Mouse (Mus musculus) hindbrain, embryonic 15.5 days (tissue): ENCODE measurements around the gene Lmtk3. TPM values are rescaled to one million over a fixed set of nuclear protein-coding genes. Genes with fewer than 3 reads are reported as not detected.

Source experiments
- ATAC-seq: fragments of 200-750 bp; cut with Nextera tagmentation; 2 replicates; pipeline ENCODE4 v1.8.0; 2017; ENCODE audit warnings: low read depth, moderate number of reproducible peaks, moderate TSS enrichment; ENCODE audit not compliant: low FRiP score
- H3K27ac ChIP-seq: fragments of 300-500 bp; sonication (generic); replicated peaks from 2 replicates; pipeline ENCODE4 v1.5.1; 2015; ENCODE audit warnings: mild to moderate bottlenecking, inconsistent platforms
- H3K27me3 ChIP-seq: fragments of 300-500 bp; sonication (generic); 2 replicates; pipeline ENCODE4 v1.6.1; 2015; ENCODE audit warnings: control low read depth, inconsistent platforms
- H3K36me3 ChIP-seq: fragments of 300-500 bp; sonication (generic); 2 replicates; pipeline ENCODE4 v1.6.1; 2015; ENCODE audit warnings: control low read depth, inconsistent platforms
- H3K4me1 ChIP-seq: fragments of 300-500 bp; sonication (generic); replicated peaks from 2 replicates; pipeline ENCODE4 v1.6.1; 2015; ENCODE audit warnings: control low read depth, inconsistent platforms
- H3K4me2 ChIP-seq: fragments of 300-500 bp; sonication (generic); 2 replicates; pipeline ENCODE4 v1.6.1; 2015; ENCODE audit warnings: moderate library complexity, mild to moderate bottlenecking, inconsistent platforms
- H3K4me3 ChIP-seq: fragments of 300-500 bp; sonication (generic); 2 replicates; pipeline ENCODE4 v1.5.1; 2015; ENCODE audit warnings: mild to moderate bottlenecking, inconsistent platforms
- H3K9ac ChIP-seq: fragments of 300-500 bp; sonication (generic); 2 replicates; pipeline ENCODE4 v1.6.1; 2015; ENCODE audit warnings: inconsistent platforms
- H3K9me3 ChIP-seq: fragments of 300-500 bp; sonication (generic); 2 replicates; pipeline ENCODE4 v1.6.1; 2016; ENCODE audit warnings: control low read depth, inconsistent platforms
- WGBS: fragments of 180-500 bp; shearing (Covaris S2); methylation state at CpG from one replicate; pipeline ENCODE4 v1.1.7; 2015; 5-methylcytosine and 5-hydroxymethylcytosine counted together
- polyA plus RNA-seq: library from polyadenylated mRNA; unstranded; fragments of >200 nt; fragmentation: Nextera tagmentation; extraction: Ambion mirVana; gene quantifications from 2 replicates; pipeline ENCODE4 v1.2.1, GENCODE M21; 2015

The Lmtk3 gene
- polyA plus RNA-seq, 1 experiment from 2014 or later = 20.1 TPM

DNA sequence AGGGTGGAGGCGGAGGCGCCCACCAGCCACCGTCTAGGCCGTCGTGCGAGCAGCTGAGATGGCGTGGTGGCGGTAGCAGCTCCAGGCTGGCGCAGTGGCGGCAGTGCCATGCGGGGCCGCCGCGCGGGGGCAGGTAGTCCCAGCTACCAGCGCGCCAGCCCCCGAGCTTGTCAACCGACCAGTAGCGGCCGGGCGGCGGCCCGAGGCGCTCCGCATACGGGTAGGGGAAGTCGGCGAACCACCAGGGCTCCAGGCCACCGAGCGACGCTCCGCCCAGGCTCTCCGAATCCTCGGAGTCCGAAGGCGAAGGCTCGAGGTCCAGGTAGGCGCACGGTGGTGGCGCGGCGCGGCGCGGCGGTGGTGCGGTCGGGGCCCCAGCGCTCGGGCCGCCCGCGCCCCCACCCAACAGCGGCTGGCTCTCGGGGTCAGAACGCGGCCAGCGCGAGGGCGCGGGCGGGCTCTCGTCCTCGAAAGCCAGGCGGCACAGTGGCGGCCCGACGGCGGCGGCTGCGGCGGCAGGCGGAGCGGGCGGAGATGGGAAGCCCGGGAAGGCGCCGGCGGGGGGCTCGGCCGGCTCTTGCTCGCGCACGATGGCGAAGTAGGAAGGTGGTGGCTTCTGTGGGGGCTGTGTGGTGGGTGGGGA lies 49.7 kb downstream of the Lmtk3 start:
- Histone ChIP-seq H3K9me3 (no peaks in the 10 kb centered on the region), H3K27ac (no peak overlapping the region), H3K4me1 (peaks cover 37% of the 10 kb centered on the region), H3K4me2 (peak overlapping the region; percentile 47), H3K9ac (no peak overlapping the region), H3K36me3 (peaks cover 3% of the 10 kb centered on the region; the same call in 1 of the 2 replicates), H3K27me3 (peaks cover 63% of the 10 kb centered on the region), H3K4me3 (peak overlapping the region; percentile 28)
- ATAC-seq = no peak
- under 1% methylated on average over 65 of the region's 86 CpGs for WGBS

DNA sequence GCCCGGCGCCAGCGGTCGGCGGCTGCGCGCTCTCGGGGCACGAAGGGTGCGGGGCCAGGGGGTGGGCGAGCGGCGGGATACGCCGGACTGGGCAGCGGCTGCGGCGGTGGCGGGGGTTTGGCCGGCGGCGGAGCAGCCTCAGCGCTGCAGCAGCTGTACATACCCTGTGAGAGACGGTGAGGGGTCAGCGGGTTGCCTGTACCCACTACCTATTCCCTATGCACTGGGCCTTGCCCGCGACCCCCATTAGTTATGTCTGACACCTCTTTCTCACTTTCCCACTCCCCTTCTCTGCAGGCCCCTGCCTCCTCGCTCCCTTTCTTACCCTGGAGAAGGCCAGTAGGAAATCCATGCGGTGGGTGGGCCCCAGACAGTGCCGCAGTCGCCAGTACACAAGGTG lies 50.4 kb downstream of the Lmtk3 start:
- no peaks in the 10 kb centered on the region for H3K9me3 ChIP-seq
- peak overlapping the region; percentile 28 for H3K4me3 ChIP-seq
- no peak for ATAC-seq
- H3K4me1 ChIP-seq = peaks cover 37% of the 10 kb centered on the region
- no peaks in the 10 kb centered on the region for H3K36me3 ChIP-seq
- H3K27me3 ChIP-seq = peaks cover 64% of the 10 kb centered on the region
- H3K27ac ChIP-seq = no peak overlapping the region
- 5% methylated on average over 9 of the region's 31 CpGs for WGBS
- no peak overlapping the region for H3K9ac ChIP-seq
- H3K4me2 ChIP-seq = peak overlapping the region; percentile 47

- Histone ChIP-seq H3K9me3 (no peaks in the 10 kb centered on the region), H3K4me2 (no peak overlapping the region), H3K27me3 (peaks cover 22% of the 10 kb centered on the region), H3K4me3 (no peak overlapping the region), H3K36me3 (0 out of 2 replicates have a peak, but pooled peaks cover 3% of the 10 kb centered on the region), H3K9ac (no peak overlapping the region), H3K4me1 (no peaks in the 10 kb centered on the region), H3K27ac (no peak overlapping the region)
- WGBS = 89% methylated on average over 10 of the region's 10 CpGs
- ATAC-seq = no peak
Measured at GRCm38 (mm10) chr7:45842950-45843744, 59.6 kb downstream of the Lmtk3 start.

DNA sequence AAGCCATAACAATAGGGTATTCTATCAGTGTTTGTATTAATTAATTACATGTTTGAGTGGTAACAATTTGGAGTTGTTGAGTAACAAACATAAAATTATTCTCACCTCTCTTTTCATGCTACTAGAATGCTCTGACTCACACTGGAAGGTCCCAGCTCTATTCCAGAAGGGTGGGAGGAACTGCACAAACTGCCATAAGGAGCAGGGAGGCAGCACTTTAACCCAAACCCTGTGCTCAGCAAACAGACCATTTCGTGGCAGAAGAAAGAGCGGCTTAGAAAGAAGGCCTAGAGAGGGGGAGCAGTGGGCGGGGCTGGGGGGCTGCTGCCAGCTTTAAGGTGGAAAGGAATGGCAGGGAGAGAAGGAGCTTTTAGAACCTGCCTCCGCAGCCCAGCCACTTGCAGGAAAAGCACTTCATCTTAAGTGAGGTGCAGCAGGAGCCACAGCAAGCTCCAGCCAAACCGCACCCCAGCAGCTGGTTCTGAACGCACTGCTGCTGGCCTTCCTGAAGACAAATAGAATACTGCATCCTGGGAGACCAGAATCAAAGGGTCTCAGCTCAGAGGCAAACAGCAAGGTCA lies 65.0 kb downstream of the Lmtk3 start:
- Histone ChIP-seq H3K4me2 (no peak overlapping the region), H3K36me3 (no peaks in the 10 kb centered on the region), H3K27me3 (peaks cover 9% of the 10 kb centered on the region; the same call in 1 of the 2 replicates), H3K4me1 (no peaks in the 10 kb centered on the region), H3K4me3 (no peak overlapping the region), H3K9me3 (no peaks in the 10 kb centered on the region), H3K9ac (no peak overlapping the region), H3K27ac (no peak overlapping the region)
- 14% methylated on average over 6 of the region's 6 CpGs for WGBS
- peak; percentile 34; the same call in 1 of the 2 replicates for ATAC-seq

GRCm38 (mm10) chr7:45850661-45851060 lies 67.1 kb downstream of the Lmtk3 start:
- Histone ChIP-seq H3K4me1 (no peaks in the 10 kb centered on the region), H3K9me3 (no peaks in the 10 kb centered on the region), H3K36me3 (no peaks in the 10 kb centered on the region), H3K27me3 (0 out of 2 replicates have a peak, but pooled peaks cover 7% of the 10 kb centered on the region), H3K4me3 (no peak overlapping the region), H3K27ac (no peak overlapping the region), H3K4me2 (no peak overlapping the region), H3K9ac (no peak overlapping the region)
- WGBS = 75% methylated on average over 3 of the region's 3 CpGs
- ATAC-seq = no peak

DNA sequence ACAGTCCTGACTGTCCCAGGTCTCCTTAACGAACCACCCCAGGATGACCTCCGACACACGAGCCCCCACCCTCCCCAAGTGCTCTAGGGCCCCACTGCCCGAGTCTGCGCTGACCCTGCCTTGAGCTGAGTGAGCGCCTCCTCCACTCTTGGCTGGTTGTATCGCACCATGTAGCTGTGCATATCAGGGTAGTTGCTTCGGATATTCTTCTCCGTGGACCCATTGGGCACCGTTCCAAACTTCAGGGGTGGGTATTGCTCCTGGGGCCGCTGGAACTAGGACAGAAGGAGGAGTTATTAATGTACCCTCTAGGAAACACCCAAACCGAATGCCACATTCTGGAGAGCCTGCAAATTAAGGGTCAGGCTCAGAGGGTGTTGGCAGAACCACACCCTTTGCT lies 69.6 kb downstream of the Lmtk3 start:
- ATAC-seq = no peak
- Histone ChIP-seq H3K9me3 (no peaks in the 10 kb centered on the region), H3K4me3 (no peak overlapping the region), H3K27ac (no peak overlapping the region), H3K27me3 (0 out of 2 replicates have a peak, but pooled peaks cover 9% of the 10 kb centered on the region), H3K4me1 (0 out of 2 replicates have a peak, but pooled peaks cover 10% of the 10 kb centered on the region), H3K36me3 (no peaks in the 10 kb centered on the region), H3K9ac (no peak overlapping the region), H3K4me2 (no peak overlapping the region)
- WGBS = 83% methylated on average over 12 of the region's 12 CpGs

Other genes with a start within 250 kb of the Lmtk3 start
- 0.18 and 0.26 TPM in 2 replicates for gene Hsd17b14, start 228.8 kb upstream of the Lmtk3 start, polyA plus RNA-seq
- 22.2 and 22.7 TPM in 2 replicates for gene Bcat2, start 213.6 kb upstream of the Lmtk3 start, polyA plus RNA-seq
- not detected in 2 replicates for gene Fgf21, start 168.2 kb upstream of the Lmtk3 start, polyA plus RNA-seq
- gene Fut1, start 166.4 kb upstream of the Lmtk3 start, polyA plus RNA-seq = not detected in 2 replicates
- 0.08 and 0.09 TPM in 2 replicates for gene Izumo1, start 161.9 kb upstream of the Lmtk3 start, polyA plus RNA-seq
- gene Rasip1, start 156.2 kb upstream of the Lmtk3 start, polyA plus RNA-seq = 20.2 and 24.3 TPM in 2 replicates
- gene Mamstr, start 143.8 kb upstream of the Lmtk3 start, polyA plus RNA-seq = 4.0 and 5.2 TPM in 2 replicates
- gene Fut2, start 117.3 kb upstream of the Lmtk3 start, polyA plus RNA-seq = 0.05 and 0.32 TPM in 2 replicates
- gene Ntn5, start 99.7 kb upstream of the Lmtk3 start, polyA plus RNA-seq = 1.4 and 1.6 TPM in 2 replicates
- gene Sec1, start 89.3 kb upstream of the Lmtk3 start, polyA plus RNA-seq = 0.35 and 0.89 TPM in 2 replicates
- 58.6 and 67.3 TPM in 2 replicates for gene Car11, start 83.9 kb upstream of the Lmtk3 start, polyA plus RNA-seq
- 2.9 and 4.1 TPM in 2 replicates for gene Dbp, start 78.7 kb upstream of the Lmtk3 start, polyA plus RNA-seq
- 528 and 575 TPM in 2 replicates for gene Rpl18, start 68.3 kb upstream of the Lmtk3 start, polyA plus RNA-seq
- 24.4 and 26.9 TPM in 2 replicates for gene Sphk2, start 65.7 kb upstream of the Lmtk3 start, polyA plus RNA-seq
- gene Fam83e, start 62.5 kb upstream of the Lmtk3 start, polyA plus RNA-seq = 0.38 and 0.57 TPM in 2 replicates
- gene Spaca4, start 57.9 kb upstream of the Lmtk3 start, polyA plus RNA-seq = not detected in 2 replicates
- gene Sult2b1, start 931 bp downstream of the Lmtk3 start, polyA plus RNA-seq = 6.3 TPM in 2 replicates
- gene Cyth2, start 30.8 kb downstream of the Lmtk3 start, polyA plus RNA-seq = 271 and 286 TPM in 2 replicates
- 1.1 and 1.6 TPM in 2 replicates for gene Kcnj14, start 41.0 kb downstream of the Lmtk3 start, polyA plus RNA-seq
- gene Grwd1, start 47.2 kb downstream of the Lmtk3 start, polyA plus RNA-seq = 41.8 and 43.1 TPM in 2 replicates
- 56.4 and 61.0 TPM in 2 replicates for gene Kdelr1, start 89.0 kb downstream of the Lmtk3 start, polyA plus RNA-seq
- 3.4 and 4.3 TPM in 2 replicates for gene Grin2d, start 94.6 kb downstream of the Lmtk3 start, polyA plus RNA-seq
- 0.34 TPM in 1 of 2 replicates, not detected in the other for gene Syngr4, start 113.0 kb downstream of the Lmtk3 start, polyA plus RNA-seq
- 6.7 and 8.5 TPM in 2 replicates for gene Tmem143, start 113.2 kb downstream of the Lmtk3 start, polyA plus RNA-seq
- 34.1 and 43.6 TPM in 2 replicates for gene Emp3, start 137.7 kb downstream of the Lmtk3 start, polyA plus RNA-seq
- 6.6 and 8.5 TPM in 2 replicates for gene Ccdc114, start 140.3 kb downstream of the Lmtk3 start, polyA plus RNA-seq
- 0.52 and 0.82 TPM in 2 replicates for gene Abcc6, start 246.6 kb downstream of the Lmtk3 start, polyA plus RNA-seq
- gene Nomo1, start 250.0 kb downstream of the Lmtk3 start, polyA plus RNA-seq = 45.8 and 47.0 TPM in 2 replicates